Mouse (Mus musculus): ENCODE measurements around the gene Plp2.

The Plp2 gene

DNA sequence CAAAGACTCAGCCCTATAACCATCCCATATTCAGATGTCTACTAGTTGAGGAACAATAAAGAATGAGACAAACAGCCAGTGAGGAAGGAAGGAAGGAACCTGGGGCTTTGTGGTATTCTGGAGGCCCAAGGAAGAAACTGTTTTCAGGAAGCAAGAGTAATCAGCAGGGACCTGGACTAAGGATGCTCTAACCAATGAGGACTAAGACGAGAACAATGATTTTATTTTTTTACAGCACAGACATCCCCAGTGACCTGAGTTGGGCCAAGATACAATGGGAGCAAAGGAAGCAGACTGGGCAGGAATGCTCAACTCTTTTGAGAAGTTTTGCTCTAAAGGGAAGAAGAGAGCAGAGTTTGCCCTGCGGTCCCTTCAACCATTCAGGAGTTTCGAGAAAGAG, 8.3 kb downstream of the Plp2 start:
- no peak for DNase-seq (ENCODE audit: low read depth, low spot score)

DNA sequence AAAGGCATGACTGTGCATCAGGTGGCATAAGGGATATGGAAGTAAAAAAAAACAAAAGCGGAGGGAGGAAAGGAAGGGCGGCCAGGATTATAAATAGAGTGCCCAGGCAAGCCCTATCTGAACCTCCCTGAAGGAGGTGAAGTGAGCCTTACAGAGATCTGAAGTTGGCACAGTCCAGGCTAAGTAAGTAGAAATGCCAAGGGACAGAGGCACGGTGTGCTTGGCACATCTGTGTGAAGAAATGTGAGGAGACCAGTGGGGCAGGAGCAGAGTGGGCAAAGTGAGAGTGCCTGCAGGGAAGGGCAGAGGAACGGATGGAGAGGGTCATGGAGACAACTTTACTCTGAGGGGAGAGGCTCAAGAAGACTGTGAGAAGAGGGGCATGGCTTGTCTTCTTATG, 10.1 kb downstream of the Plp2 start:
- no peak for DNase-seq (ENCODE audit: low read depth, low spot score)

DNA sequence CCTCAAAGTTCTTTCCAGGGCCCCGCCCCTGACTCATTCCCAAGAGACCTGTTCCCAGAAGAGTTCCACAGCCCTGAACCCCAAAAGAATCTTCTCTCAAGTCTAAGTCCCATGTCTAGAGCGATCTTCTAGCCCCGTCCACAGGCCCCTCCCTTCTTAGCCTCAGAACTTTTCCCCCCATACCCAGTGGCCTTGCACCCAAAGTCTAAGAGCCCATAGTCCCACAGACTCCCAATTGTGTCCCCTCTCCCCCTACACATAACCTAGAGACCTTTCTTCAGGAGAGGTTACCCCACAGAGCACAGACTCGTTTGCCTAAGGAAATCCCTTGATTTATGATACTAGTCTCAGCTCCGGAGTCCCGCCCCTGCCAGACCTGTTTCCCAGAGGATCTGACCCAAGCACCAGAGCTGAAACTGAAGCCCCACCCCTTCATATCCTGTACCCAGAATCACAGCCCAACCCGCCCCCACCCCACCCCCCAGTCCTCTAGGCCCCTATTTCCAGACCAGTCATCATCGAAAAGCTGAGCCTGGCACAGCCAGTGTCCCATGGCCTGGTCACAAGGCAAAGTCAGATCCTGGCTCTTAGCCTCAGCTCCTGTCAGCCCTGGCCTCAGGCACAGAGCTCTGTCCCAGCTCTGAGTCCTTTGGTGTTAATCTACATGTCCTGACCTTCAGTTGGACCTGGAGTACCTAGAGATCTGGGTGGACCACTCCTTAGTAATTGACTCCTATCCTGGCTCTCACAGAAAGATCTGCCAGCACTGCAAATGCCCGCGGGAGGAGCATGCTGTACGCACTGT, 12.2 kb downstream of the Plp2 start:
- no peak for DNase-seq (ENCODE audit: low read depth, low spot score)

- no peak for DNase-seq (ENCODE audit: low read depth, low spot score)
Observed at GRCm38 (mm10) chrX:7658031-7658784, 13.0 kb downstream of the Plp2 start.

DNA sequence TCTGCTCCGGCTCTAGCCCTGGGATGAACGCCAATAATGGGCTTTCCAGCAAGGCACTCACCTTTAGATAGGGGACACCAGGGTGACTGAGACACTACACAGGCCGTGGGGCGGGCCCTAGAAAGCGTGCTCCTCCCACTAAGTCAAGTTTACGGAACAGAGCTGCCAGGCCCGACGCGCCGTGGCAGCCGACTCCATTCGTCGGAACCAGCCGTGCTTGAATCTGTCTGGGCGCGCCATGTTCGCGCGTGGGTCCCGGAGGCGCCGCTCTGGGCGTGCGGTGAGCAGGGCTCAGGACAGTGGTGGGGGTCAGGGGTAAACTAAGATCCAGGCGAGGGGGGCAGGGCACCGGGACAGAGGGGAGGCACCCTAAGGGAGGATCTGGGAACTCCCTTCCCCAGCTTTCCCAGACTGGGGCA, 14.0 kb downstream of the Plp2 start, which contains the start of gene Prickle3:
Prickle3 (plus strand) TSS at position 40 of the 419 bp plus-strand sequence.
- no peak for DNase-seq (ENCODE audit: low read depth, low spot score)

DNA sequence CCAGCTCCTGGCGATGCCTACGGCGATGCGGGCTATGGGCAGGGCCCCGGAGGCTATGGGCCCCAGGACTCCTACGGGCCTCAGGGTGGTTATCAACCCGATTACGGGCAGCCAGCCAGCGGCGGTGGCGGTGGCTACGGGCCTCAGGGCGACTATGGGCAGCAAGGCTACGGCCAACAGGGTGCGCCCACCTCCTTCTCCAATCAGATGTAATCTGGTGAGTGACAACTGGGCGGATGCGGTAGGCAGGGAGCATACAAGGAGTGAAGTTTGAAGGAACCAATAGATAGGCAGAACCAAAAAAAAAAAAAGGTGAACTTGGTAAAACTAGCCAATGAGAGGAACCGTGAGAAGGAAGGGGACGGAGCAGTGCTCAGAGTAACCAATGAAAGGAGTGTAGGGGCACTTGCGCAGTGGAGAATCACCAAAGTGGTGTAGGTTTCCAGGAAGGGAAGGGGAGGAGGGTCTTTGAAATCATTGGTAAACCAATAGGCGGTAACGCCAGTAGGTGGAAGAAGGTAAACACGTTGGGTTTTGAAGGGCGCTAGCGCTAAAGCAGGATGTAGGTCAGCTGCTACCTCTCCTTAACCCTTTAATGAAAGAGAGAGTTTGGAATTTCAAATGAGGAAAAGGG, 22.4 kb downstream of the Plp2 start:
- DNase-seq (ENCODE audit: low read depth, low spot score), result peak; percentile 46

- peak; percentile 59 for DNase-seq (ENCODE audit: low read depth, low spot score)
Observed at GRCm38 (mm10) chrX:7645349-7645748, 25.8 kb downstream of the Plp2 start.

GRCm38 (mm10) chrX:7640785-7641184, 30.4 kb downstream of the Plp2 start:
- peak; percentile 75 for DNase-seq (ENCODE audit: low read depth, low spot score)

DNA sequence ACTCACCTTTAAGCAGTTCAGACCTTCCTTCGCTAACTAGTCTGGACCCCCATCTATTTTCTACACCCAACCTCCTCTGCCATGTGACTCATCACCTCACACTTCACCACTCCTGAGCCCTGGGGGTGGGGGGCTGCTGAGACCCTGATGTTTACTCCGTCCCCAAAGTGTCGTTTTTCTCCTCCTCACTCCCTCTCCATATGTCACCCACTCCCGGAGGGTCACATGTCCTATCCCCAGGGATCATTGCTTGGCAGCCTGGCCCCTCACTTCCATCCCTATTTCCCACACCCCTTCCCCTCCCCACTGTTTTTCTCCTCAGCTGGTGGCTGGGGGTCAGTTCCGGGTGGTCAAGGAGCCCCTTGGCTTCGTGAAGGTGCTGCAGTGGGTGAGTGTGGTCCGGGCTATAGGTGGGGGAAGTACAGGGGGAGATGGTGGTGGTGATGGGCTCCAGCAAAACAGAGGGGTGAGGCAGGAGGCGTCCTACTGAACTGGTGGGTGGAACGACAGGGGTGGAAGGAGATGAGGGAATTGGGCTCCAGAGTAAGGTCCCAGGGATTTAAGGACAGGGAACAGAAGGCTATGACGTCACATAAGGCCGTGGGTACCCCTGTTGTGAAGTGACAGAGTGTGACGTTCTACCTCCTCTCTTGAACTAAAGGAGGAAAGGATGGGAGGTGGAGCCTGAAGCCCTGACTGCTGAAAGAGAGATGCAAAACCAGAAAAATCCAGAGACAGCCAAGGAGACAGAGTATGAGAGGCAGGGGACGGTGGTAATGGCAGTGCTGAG, 31.5 kb downstream of the Plp2 start:
- DNase-seq (ENCODE audit: low read depth, low spot score), result no peak

- peak; percentile 71 for DNase-seq (ENCODE audit: low read depth, low spot score)
Observed at GRCm38 (mm10) chrX:7638401-7639091, 32.6 kb downstream of the Plp2 start, which contains the start of gene Syp. Syp (plus strand) TSS chrX:7638471.

GRCm38 (mm10) chrX:7635101-7635500, 36.1 kb downstream of the Plp2 start:
- no peak for DNase-seq (ENCODE audit: low read depth, low spot score)

- no peak for DNase-seq (ENCODE audit: low read depth, low spot score)
Observed at GRCm38 (mm10) chrX:7632560-7632959, 38.6 kb downstream of the Plp2 start.
